Mouse (Mus musculus) cerebellum, adult 2 months (tissue): ENCODE results near the gene Etl4. TPM values are rescaled to one million over a fixed set of nuclear protein-coding genes. Genes with fewer than 3 reads are reported as not detected.

ENCODE experiments used
- DNase-seq, 2 experiments: peaks; one replicate each; pipeline ENCODE4 v3.0.0; 2021
- H3K27ac ChIP-seq: fragments of 200-500 bp; 2 replicates; pipeline ENCODE4 v1.5.1; 2012; ENCODE audit warnings: low read length, control low read depth, inconsistent platforms; ENCODE audit not compliant: insufficient read depth
- H3K27me3 ChIP-seq: fragments of 200-500 bp; 2 replicates; pipeline ENCODE4 v1.6.1; 2012; ENCODE audit warnings: inconsistent platforms, mild to moderate bottlenecking, low read length, moderate library complexity; ENCODE audit not compliant: control insufficient read depth, insufficient read depth
- H3K4me1 ChIP-seq: fragments of 200-500 bp; 2 replicates; pipeline ENCODE4 v1.6.1; 2011; ENCODE audit warnings: low read length; ENCODE audit not compliant: control insufficient read depth, insufficient read depth
- H3K4me3 ChIP-seq: fragments of 200-500 bp; replicated peaks from 2 replicates; pipeline ENCODE3; 2011; ENCODE audit warnings: mild to moderate bottlenecking, low read depth, low read length, control low read depth; ENCODE audit not compliant: insufficient read depth
- CTCF ChIP-seq: fragments of 200-500 bp; IDR thresholded peaks from 2 replicates; pipeline ENCODE4 v1.5.1; 2011; ENCODE audit warnings: low read depth, mild to moderate bottlenecking, control low read depth, low read length, moderate library complexity, borderline replicate concordance; ENCODE audit not compliant: insufficient read depth
- POLR2A ChIP-seq: fragments of 200-500 bp; IDR thresholded peaks from 2 replicates; pipeline ENCODE4 v1.6.1; 2011; ENCODE audit warnings: low read length, control low read depth, borderline replicate concordance; ENCODE audit not compliant: insufficient read depth
- WGBS: fragments of 180-500 bp; shearing (Covaris S2); methylation state at CpG from one replicate; pipeline ENCODE4 v1.1.7; 2018; 5-methylcytosine and 5-hydroxymethylcytosine counted together
- polyA plus RNA-seq: library from polyadenylated mRNA; depleted of rRNA; stranded (reverse); fragments of >200 nt; gene quantifications from 2 replicates; pipeline ENCODE4 v1.2.3, GENCODE M21; 2012

Etl4 gene
- polyA plus RNA-seq, 1 experiment, result 40.1 TPM

DNA sequence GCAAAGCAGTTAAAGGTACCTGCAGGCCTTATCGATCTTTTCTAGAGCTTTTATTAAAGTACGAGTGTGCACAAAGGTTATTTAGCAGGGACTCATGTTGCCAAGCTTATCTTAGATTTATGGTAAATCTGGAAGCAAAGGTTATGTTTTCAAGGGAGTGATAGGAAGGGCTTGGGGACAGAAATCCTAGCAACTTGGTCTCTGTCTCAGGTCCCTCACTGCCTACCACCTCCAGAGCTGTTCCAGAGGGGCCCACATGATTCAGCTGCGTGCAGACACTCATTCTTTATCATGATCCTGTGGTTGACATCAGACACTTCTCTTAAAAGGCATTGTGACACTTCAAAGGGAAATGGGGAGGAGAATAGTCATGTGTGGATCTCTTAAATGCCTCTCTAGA is 783.3 kb downstream of the Etl4 start:
- TF ChIP-seq CTCF (no peak), POLR2A (no peak)
- no peak overlapping the region for H3K4me3 ChIP-seq
- H3K27me3 ChIP-seq, result no peaks in the 10 kb centered on the region
- WGBS, result 88% methylated on average over 3 of the region's 3 CpGs
- no peak overlapping the region for H3K27ac ChIP-seq
- H3K4me1 ChIP-seq, result no peaks in the 10 kb centered on the region
- no peak for DNase-seq

DNA sequence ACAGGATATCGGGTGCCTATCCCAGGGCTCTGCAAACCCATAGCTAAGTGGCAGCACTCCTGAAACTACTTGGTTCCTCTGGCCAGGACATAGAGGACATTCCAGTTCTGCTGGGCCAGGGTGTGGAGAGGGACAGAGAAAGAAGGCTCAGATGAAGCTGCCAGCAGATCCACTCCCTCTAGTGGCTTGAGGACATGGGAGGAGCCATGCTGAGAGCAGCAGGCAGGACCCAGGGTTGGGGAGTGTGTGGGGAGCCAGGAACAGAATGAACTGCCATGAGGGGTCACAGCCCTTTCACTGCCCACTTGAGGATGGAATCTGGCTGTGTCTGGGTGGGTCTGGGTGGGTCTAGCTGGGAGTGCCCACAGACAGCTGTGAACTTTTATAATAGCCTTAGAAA is 784.2 kb downstream of the Etl4 start:
- no peaks in the 10 kb centered on the region for H3K27me3 ChIP-seq
- no peaks in the 10 kb centered on the region for H3K4me1 ChIP-seq
- TF ChIP-seq CTCF, result no peak
- no peak for TF ChIP-seq POLR2A
- DNase-seq, result no peak
- no peak overlapping the region for H3K4me3 ChIP-seq
- 98% methylated on average over 1 of the region's 1 CpGs for whole genome bisulfite sequencing
- no peak overlapping the region for H3K27ac ChIP-seq

DNA sequence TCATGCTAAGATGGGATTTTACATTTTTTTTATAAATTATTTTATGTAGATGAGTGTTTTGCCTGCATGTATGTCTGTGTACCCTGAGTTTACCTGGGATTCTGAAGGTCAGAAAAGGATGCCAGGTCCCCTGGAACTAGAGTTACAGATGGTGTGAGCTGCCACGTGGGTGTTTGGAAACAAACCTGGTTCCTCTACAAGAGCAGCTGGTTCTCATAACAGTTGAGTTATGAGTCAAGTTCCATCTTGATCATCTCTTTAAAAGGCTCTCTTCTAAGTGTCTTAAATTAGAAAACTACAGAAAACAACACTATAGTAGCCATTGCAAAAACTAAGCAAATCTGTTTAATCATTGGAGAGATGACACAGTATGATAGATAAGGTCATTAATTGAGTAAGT is 788.1 kb downstream of the Etl4 start:
- no peak overlapping the region for H3K27ac ChIP-seq
- TF ChIP-seq CTCF (no peak), POLR2A (no peak)
- DNase-seq, result no peak
- H3K27me3 ChIP-seq, result no peaks in the 10 kb centered on the region
- H3K4me1 ChIP-seq, result no peaks in the 10 kb centered on the region
- H3K4me3 ChIP-seq, result no peak overlapping the region
- WGBS, result 18% methylated on average over 1 of the region's 1 CpGs

DNA sequence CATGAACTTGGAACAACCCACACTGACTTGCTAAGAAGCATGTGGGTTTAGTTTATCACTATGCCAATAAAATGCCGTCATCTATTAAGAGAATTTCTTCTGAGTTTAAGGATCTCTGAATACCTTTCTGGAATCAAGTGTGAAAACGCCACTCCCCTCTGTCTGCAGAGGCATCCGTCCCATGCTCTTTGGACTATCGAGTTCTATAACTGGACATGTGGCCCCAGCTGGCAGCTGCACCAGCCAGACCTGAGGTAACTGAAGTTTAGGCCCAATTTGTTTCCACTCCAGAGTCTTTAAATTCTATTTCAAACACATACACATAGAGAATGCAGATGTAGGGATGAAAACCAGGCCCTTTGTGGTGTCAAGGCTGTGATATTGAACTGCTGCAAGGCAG is 795.5 kb downstream of the Etl4 start:
- DNase-seq, result no peak
- TF ChIP-seq CTCF (no peak), POLR2A (no peak)
- Histone ChIP-seq H3K4me1 (no peaks in the 10 kb centered on the region), H3K27ac (no peak overlapping the region), H3K4me3 (no peak overlapping the region), H3K27me3 (no peaks in the 10 kb centered on the region)
- WGBS, result 75% methylated on average over 4 of the region's 4 CpGs

DNA sequence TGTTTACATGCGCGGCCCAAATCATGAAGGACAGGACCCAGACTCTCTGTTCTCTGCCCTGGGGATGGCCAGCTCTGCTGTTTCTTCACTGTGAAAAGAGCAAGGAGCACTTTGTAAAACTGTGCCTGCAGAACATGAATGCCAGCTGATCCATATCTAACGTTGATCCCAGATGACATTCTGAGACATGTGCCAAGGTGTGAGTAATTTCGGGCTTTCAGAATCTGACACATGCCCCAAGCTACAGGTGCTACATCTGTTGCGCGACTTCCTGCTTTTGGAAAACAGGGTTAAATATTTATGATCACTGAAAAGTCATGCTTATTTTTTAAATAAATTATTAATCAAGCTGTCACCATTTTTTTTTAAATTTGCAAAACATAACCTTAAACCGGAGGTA is 801.0 kb downstream of the Etl4 start:
- Histone ChIP-seq H3K27ac (no peak overlapping the region), H3K27me3 (no peaks in the 10 kb centered on the region), H3K4me1 (no peaks in the 10 kb centered on the region), H3K4me3 (no peak overlapping the region)
- no peak for TF ChIP-seq CTCF
- TF ChIP-seq POLR2A, result no peak
- 67% methylated on average over 7 of the region's 7 CpGs for WGBS
- DNase-seq, result no peak

DNA sequence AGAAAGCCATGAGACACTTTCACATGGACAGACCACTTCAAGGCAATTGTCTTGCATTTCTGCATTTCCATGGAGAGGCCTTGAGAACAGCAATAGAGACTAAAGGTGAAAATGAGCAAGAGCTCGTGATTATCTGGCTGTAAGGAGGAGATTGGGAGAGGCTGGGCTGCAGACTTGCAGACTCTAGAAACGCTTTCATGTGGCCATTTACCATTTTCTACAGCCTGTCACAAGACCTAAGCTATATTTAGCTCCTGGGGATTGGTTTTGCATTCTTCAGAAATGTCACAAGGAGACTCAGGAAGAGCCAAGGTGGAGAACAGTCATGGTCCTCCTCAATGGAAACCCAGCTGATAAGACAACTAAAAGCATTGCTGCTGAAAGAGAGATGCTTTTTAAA is 801.4 kb downstream of the Etl4 start:
- Histone ChIP-seq H3K27me3 (no peaks in the 10 kb centered on the region), H3K27ac (no peak overlapping the region), H3K4me1 (no peaks in the 10 kb centered on the region), H3K4me3 (no peak overlapping the region)
- 64% methylated on average over 2 of the region's 2 CpGs for WGBS
- TF ChIP-seq CTCF (no peak), POLR2A (no peak)
- DNase-seq, result no peak

DNA sequence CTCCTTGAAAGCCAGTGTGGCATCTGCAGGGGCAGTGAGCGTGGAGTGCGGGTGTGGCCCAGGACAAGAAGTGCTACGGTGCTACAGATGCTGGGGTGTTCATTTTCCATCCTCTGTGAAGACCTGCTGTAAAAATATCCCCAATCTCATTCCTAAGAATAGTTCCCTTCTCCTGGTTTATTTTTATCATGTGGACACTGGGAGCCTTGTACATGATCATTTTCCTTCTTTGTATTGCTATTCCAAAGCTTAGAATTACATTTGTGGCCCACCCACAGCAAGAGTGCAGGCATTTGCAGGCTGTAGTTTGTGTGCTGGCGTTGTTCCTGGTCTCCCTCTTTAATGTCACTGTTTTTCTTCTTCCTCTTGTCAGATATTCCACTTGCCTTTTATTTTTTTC is 809.5 kb downstream of the Etl4 start:
- H3K27me3 ChIP-seq, result no peaks in the 10 kb centered on the region; the same call in 1 of the 2 replicates
- H3K27ac ChIP-seq, result no peak overlapping the region
- no peak overlapping the region for H3K4me3 ChIP-seq
- no peak for DNase-seq
- 90% methylated on average over 4 of the region's 4 CpGs for whole genome bisulfite sequencing
- H3K4me1 ChIP-seq, result no peaks in the 10 kb centered on the region
- TF ChIP-seq CTCF, result no peak
- no peak for TF ChIP-seq POLR2A

DNA sequence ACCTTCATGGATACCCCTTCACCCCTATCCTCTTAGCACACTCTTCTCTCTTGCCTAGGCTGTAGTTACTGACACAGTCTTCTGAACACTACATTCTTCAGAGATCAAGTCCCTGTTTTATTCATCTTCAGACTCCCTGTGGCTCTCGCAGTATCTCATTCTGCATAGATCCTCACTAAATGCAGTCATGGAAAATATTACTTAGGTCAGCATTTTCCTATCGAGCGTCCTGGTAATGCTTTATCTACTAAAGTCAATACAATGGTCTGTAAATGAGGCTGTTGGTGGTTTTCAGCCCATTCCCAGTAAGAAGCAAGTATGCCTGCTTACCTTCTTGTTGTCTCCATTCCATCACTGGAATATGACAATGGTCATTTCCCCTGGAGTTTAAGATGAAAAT is 811.5 kb downstream of the Etl4 start:
- 95% methylated on average over 3 of the region's 3 CpGs for WGBS
- Histone ChIP-seq H3K27me3 (no peaks in the 10 kb centered on the region; the same call in 1 of the 2 replicates), H3K4me3 (no peak overlapping the region), H3K27ac (no peak overlapping the region), H3K4me1 (no peaks in the 10 kb centered on the region)
- TF ChIP-seq CTCF, result no peak
- TF ChIP-seq POLR2A, result no peak
- DNase-seq, result no peak
